Mouse (Mus musculus): Measurements from ENCODE around the gene Fancc. TPM values are rescaled to one million over a fixed set of nuclear protein-coding genes. Genes with fewer than 3 reads are reported as not detected.

Gene Fancc
- polyA plus RNA-seq, 2 experiments: 6.9 to 8.6 TPM

- Histone ChIP-seq H3K4me2 (ENCODE audit: low read depth) (peak overlapping the region; percentile 50), H3K27ac (no peak overlapping the region), H3K27me3 (ENCODE audit: control insufficient read depth, insufficient read depth, low read length) (no peaks in the 10 kb centered on the region), H3K9ac (replicated peaks) (no peak overlapping the region), H3K4me1 (replicated peaks; ENCODE audit: control insufficient read depth in 2 of 2, insufficient read depth in 2 of 2, low read length in 1 of 2) (peaks cover 0 to 20% of the 10 kb centered on the region in 2 experiments; a peak in 2 of 4 replicates), H3K4me3 (ENCODE audit: insufficient read depth in 1 of 2, low read depth in 2 of 2, low read length in 2 of 2) (peak overlapping the region; percentile 17 to 38), H3K9me3 (ENCODE audit: control insufficient read depth, low read length) (no peaks in the 10 kb centered on the region), H3K36me3 (replicated peaks; ENCODE audit: control insufficient read depth, insufficient read depth, low read depth) (no peaks in the 10 kb centered on the region)
- ATAC-seq (ENCODE audit: insufficient read depth): no peak
- TF ChIP-seq CTCF (IDR thresholded peaks at IDR 0.05; ENCODE audit: low read depth) (no peak), EP300 (IDR thresholded peaks at IDR 0.05; ENCODE audit: low read depth) (no peak)
- 15% methylated on average over 16 of the region's 16 CpGs for WGBS (ENCODE audit: insufficient replicate concordance)
- no peak for DNase-seq (ENCODE audit: low read depth in 3 of 3, low spot score in 3 of 3)
Measured at GRCm38 (mm10) chr13:63272017-63272601, 225.0 kb downstream of the Fancc start.

- Histone ChIP-seq H3K4me2 (ENCODE audit: low read depth) (no peak overlapping the region), H3K9ac (replicated peaks) (no peak overlapping the region), H3K4me1 (replicated peaks; ENCODE audit: control insufficient read depth in 2 of 2, insufficient read depth in 2 of 2, low read length in 1 of 2) (peaks cover 0 to 17% of the 10 kb centered on the region in 2 experiments; a peak in 2 of 4 replicates), H3K9me3 (ENCODE audit: control insufficient read depth, low read length) (no peaks in the 10 kb centered on the region), H3K27me3 (ENCODE audit: control insufficient read depth, insufficient read depth, low read length) (no peaks in the 10 kb centered on the region), H3K27ac (no peak overlapping the region), H3K4me3 (ENCODE audit: insufficient read depth in 1 of 2, low read depth in 2 of 2, low read length in 2 of 2) (no peak overlapping the region), H3K36me3 (replicated peaks; ENCODE audit: control insufficient read depth, insufficient read depth, low read depth) (no peaks in the 10 kb centered on the region)
- ATAC-seq (ENCODE audit: insufficient read depth) (no peak), DNase-seq (ENCODE audit: low read depth in 3 of 3, low spot score in 3 of 3) (no peak)
- WGBS (ENCODE audit: insufficient replicate concordance): 70% methylated on average over 5 of the region's 5 CpGs
- no peak for TF ChIP-seq EP300 (IDR thresholded peaks at IDR 0.05; ENCODE audit: low read depth)
- no peak for TF ChIP-seq CTCF (IDR thresholded peaks at IDR 0.05; ENCODE audit: low read depth)
Measured at GRCm38 (mm10) chr13:63270191-63270590, 226.9 kb downstream of the Fancc start.

GRCm38 (mm10) chr13:63268776-63269175, 228.3 kb downstream of the Fancc start:
- no peaks in the 10 kb centered on the region for H3K27me3 ChIP-seq (ENCODE audit: control insufficient read depth, insufficient read depth, low read length)
- H3K4me2 ChIP-seq (ENCODE audit: low read depth): no peak overlapping the region
- ATAC-seq (ENCODE audit: insufficient read depth) (no peak), DNase-seq (ENCODE audit: low read depth in 3 of 3, low spot score in 3 of 3) (no peak)
- H3K27ac ChIP-seq: no peak overlapping the region
- TF ChIP-seq EP300 (IDR thresholded peaks at IDR 0.05; ENCODE audit: low read depth) (no peak), CTCF (IDR thresholded peaks at IDR 0.05; ENCODE audit: low read depth) (no peak)
- H3K4me1 ChIP-seq (replicated peaks; ENCODE audit: control insufficient read depth in 2 of 2, insufficient read depth in 2 of 2, low read length in 1 of 2): peaks cover 0 to 17% of the 10 kb centered on the region in 2 experiments; a peak in 2 of 4 replicates
- no peak overlapping the region for H3K4me3 ChIP-seq (ENCODE audit: insufficient read depth in 1 of 2, low read depth in 2 of 2, low read length in 2 of 2)
- no peak overlapping the region for H3K9ac ChIP-seq (replicated peaks)
- H3K9me3 ChIP-seq (ENCODE audit: control insufficient read depth, low read length): no peaks in the 10 kb centered on the region
- 61% methylated on average over 1 of the region's 1 CpGs for WGBS (ENCODE audit: insufficient replicate concordance)
- H3K36me3 ChIP-seq (replicated peaks; ENCODE audit: control insufficient read depth, insufficient read depth, low read depth): no peaks in the 10 kb centered on the region

GRCm38 (mm10) chr13:63268371-63268770, 228.7 kb downstream of the Fancc start:
- H3K9ac ChIP-seq (replicated peaks): no peak overlapping the region
- WGBS (ENCODE audit: insufficient replicate concordance): 63% methylated on average over 4 of the region's 4 CpGs
- no peaks in the 10 kb centered on the region for H3K9me3 ChIP-seq (ENCODE audit: control insufficient read depth, low read length)
- ATAC-seq (ENCODE audit: insufficient read depth) (no peak), DNase-seq (ENCODE audit: low read depth in 3 of 3, low spot score in 3 of 3) (no peak)
- peaks cover 0 to 17% of the 10 kb centered on the region in 2 experiments; a peak in 2 of 4 replicates for H3K4me1 ChIP-seq (replicated peaks; ENCODE audit: control insufficient read depth in 2 of 2, insufficient read depth in 2 of 2, low read length in 1 of 2)
- no peaks in the 10 kb centered on the region for H3K27me3 ChIP-seq (ENCODE audit: control insufficient read depth, insufficient read depth, low read length)
- H3K27ac ChIP-seq: no peak overlapping the region
- H3K4me3 ChIP-seq (ENCODE audit: insufficient read depth in 1 of 2, low read depth in 2 of 2, low read length in 2 of 2): no peak overlapping the region
- no peaks in the 10 kb centered on the region for H3K36me3 ChIP-seq (replicated peaks; ENCODE audit: control insufficient read depth, insufficient read depth, low read depth)
- TF ChIP-seq EP300 (IDR thresholded peaks at IDR 0.05; ENCODE audit: low read depth) (no peak), CTCF (IDR thresholded peaks at IDR 0.05; ENCODE audit: low read depth) (no peak)
- H3K4me2 ChIP-seq (ENCODE audit: low read depth): no peak overlapping the region

- Histone ChIP-seq H3K27ac (no peak overlapping the region), H3K4me3 (ENCODE audit: insufficient read depth in 1 of 2, low read depth in 2 of 2, low read length in 2 of 2) (no peak overlapping the region), H3K9me3 (ENCODE audit: control insufficient read depth, low read length) (no peaks in the 10 kb centered on the region), H3K36me3 (replicated peaks; ENCODE audit: control insufficient read depth, insufficient read depth, low read depth) (no peaks in the 10 kb centered on the region), H3K9ac (replicated peaks) (no peak overlapping the region), H3K4me2 (ENCODE audit: low read depth) (no peak overlapping the region), H3K4me1 (replicated peaks; ENCODE audit: control insufficient read depth in 2 of 2, insufficient read depth in 2 of 2, low read length in 1 of 2) (peaks cover 0 to 2% of the 10 kb centered on the region in 2 experiments; a peak in 1 of 4 replicates), H3K27me3 (ENCODE audit: control insufficient read depth, insufficient read depth, low read length) (no peaks in the 10 kb centered on the region)
- 82% methylated on average over 1 of the region's 1 CpGs for WGBS (ENCODE audit: insufficient replicate concordance)
- DNase-seq (ENCODE audit: low read depth in 3 of 3, low spot score in 3 of 3): no peak
- ATAC-seq (ENCODE audit: insufficient read depth): no peak
- TF ChIP-seq EP300 (IDR thresholded peaks at IDR 0.05; ENCODE audit: low read depth): no peak
- TF ChIP-seq CTCF (IDR thresholded peaks at IDR 0.05; ENCODE audit: low read depth): no peak
Measured at GRCm38 (mm10) chr13:63262168-63262957, 234.7 kb downstream of the Fancc start.
